Mouse (Mus musculus): ENCODE measurements around the gene Dcdc2b. TPM values are rescaled to one million over a fixed set of nuclear protein-coding genes. Genes with fewer than 3 reads are reported as not detected.

The Dcdc2b gene
- polyA plus RNA-seq, 1 experiment = 11.3 TPM

- TF ChIP-seq POLR2A (IDR thresholded peaks at IDR 0.05; ENCODE audit: extremely low read depth, insufficient read depth, low read length) (no peak), CTCF (IDR thresholded peaks at IDR 0.05; ENCODE audit: extremely low read depth, insufficient read depth, low read length) (peak; percentile 62)
- Histone ChIP-seq H3K4me3 (ENCODE audit: insufficient read depth, low read length) (peak overlapping the region; percentile 35), H3K27ac (ENCODE audit: insufficient read depth, low read length) (no peak overlapping the region), H3K4me1 (ENCODE audit: control insufficient read depth, insufficient read depth, low read length) (no peaks in the 10 kb centered on the region)
Observed at GRCm38 (mm10) chr4:129584884-129585608, 29.0 kb downstream of the Dcdc2b start.

GRCm38 (mm10) chr4:129584370-129584769, 29.7 kb downstream of the Dcdc2b start:
- no peaks in the 10 kb centered on the region for H3K4me1 ChIP-seq (ENCODE audit: control insufficient read depth, insufficient read depth, low read length)
- TF ChIP-seq POLR2A (IDR thresholded peaks at IDR 0.05; ENCODE audit: extremely low read depth, insufficient read depth, low read length) (no peak), CTCF (IDR thresholded peaks at IDR 0.05; ENCODE audit: extremely low read depth, insufficient read depth, low read length) (no peak)
- H3K4me3 ChIP-seq (ENCODE audit: insufficient read depth, low read length) = 0 out of 2 replicates have a peak overlapping the region, but pooled peaks have one; percentile 35
- H3K27ac ChIP-seq (ENCODE audit: insufficient read depth, low read length) = no peak overlapping the region

- no peaks in the 10 kb centered on the region for H3K4me1 ChIP-seq (ENCODE audit: control insufficient read depth, insufficient read depth, low read length)
- no peak for TF ChIP-seq CTCF (IDR thresholded peaks at IDR 0.05; ENCODE audit: extremely low read depth, insufficient read depth, low read length)
- TF ChIP-seq POLR2A (IDR thresholded peaks at IDR 0.05; ENCODE audit: extremely low read depth, insufficient read depth, low read length) = no peak
- H3K4me3 ChIP-seq (ENCODE audit: insufficient read depth, low read length) = no peak overlapping the region
- no peak overlapping the region for H3K27ac ChIP-seq (ENCODE audit: insufficient read depth, low read length)
Observed at GRCm38 (mm10) chr4:129582251-129582650, 31.8 kb downstream of the Dcdc2b start.

GRCm38 (mm10) chr4:129580347-129580746, 33.7 kb downstream of the Dcdc2b start:
- TF ChIP-seq POLR2A (IDR thresholded peaks at IDR 0.05; ENCODE audit: extremely low read depth, insufficient read depth, low read length) (no peak), CTCF (IDR thresholded peaks at IDR 0.05; ENCODE audit: extremely low read depth, insufficient read depth, low read length) (no peak)
- Histone ChIP-seq H3K4me3 (ENCODE audit: insufficient read depth, low read length) (no peak overlapping the region), H3K4me1 (ENCODE audit: control insufficient read depth, insufficient read depth, low read length) (no peaks in the 10 kb centered on the region), H3K27ac (ENCODE audit: insufficient read depth, low read length) (no peak overlapping the region)

GRCm38 (mm10) chr4:129578466-129578865, 35.6 kb downstream of the Dcdc2b start, which contains the start of gene Fam167b:
TSS of gene Fam167b (minus strand) at chr4:129578549.
- no peak within 1 kb of the TSS for H3K27ac ChIP-seq (ENCODE audit: insufficient read depth, low read length)
- no peak for TF ChIP-seq POLR2A (IDR thresholded peaks at IDR 0.05; ENCODE audit: extremely low read depth, insufficient read depth, low read length)
- no peak for TF ChIP-seq CTCF (IDR thresholded peaks at IDR 0.05; ENCODE audit: extremely low read depth, insufficient read depth, low read length)
- no peaks in the 10 kb centered on the region for H3K4me1 ChIP-seq (ENCODE audit: control insufficient read depth, insufficient read depth, low read length)
- H3K4me3 ChIP-seq (ENCODE audit: insufficient read depth, low read length) = no peak within 1 kb of the TSS

- Histone ChIP-seq H3K4me1 (ENCODE audit: control insufficient read depth, insufficient read depth, low read length) (no peaks in the 10 kb centered on the region), H3K27ac (ENCODE audit: insufficient read depth, low read length) (no peak overlapping the region), H3K4me3 (ENCODE audit: insufficient read depth, low read length) (no peak overlapping the region)
- no peak for TF ChIP-seq CTCF (IDR thresholded peaks at IDR 0.05; ENCODE audit: extremely low read depth, insufficient read depth, low read length)
- no peak for TF ChIP-seq POLR2A (IDR thresholded peaks at IDR 0.05; ENCODE audit: extremely low read depth, insufficient read depth, low read length)
Observed at GRCm38 (mm10) chr4:129577688-129578087, 36.4 kb downstream of the Dcdc2b start.

GRCm38 (mm10) chr4:129576863-129577491, 37.1 kb downstream of the Dcdc2b start:
- no peak for TF ChIP-seq POLR2A (IDR thresholded peaks at IDR 0.05; ENCODE audit: extremely low read depth, insufficient read depth, low read length)
- 0 out of 2 replicates have a peak, but pooled peaks have one; percentile 23 for TF ChIP-seq CTCF (IDR thresholded peaks at IDR 0.05; ENCODE audit: extremely low read depth, insufficient read depth, low read length)
- H3K27ac ChIP-seq (ENCODE audit: insufficient read depth, low read length) = no peak overlapping the region

GRCm38 (mm10) chr4:129575171-129575844, 38.7 kb downstream of the Dcdc2b start:
- no peak overlapping the region for H3K27ac ChIP-seq (ENCODE audit: insufficient read depth, low read length)
- no peaks in the 10 kb centered on the region for H3K4me1 ChIP-seq (ENCODE audit: control insufficient read depth, insufficient read depth, low read length)
- H3K4me3 ChIP-seq (ENCODE audit: insufficient read depth, low read length) = no peak overlapping the region
- no peak for TF ChIP-seq CTCF (IDR thresholded peaks at IDR 0.05; ENCODE audit: extremely low read depth, insufficient read depth, low read length)
- no peak for TF ChIP-seq POLR2A (IDR thresholded peaks at IDR 0.05; ENCODE audit: extremely low read depth, insufficient read depth, low read length)

More at GRCm38 (mm10) chr4:129576863-129577491, 37.1 kb downstream of the Dcdc2b start:
- Histone ChIP-seq H3K4me3 (ENCODE audit: insufficient read depth, low read length) (no peak overlapping the region), H3K4me1 (ENCODE audit: control insufficient read depth, insufficient read depth, low read length) (no peaks in the 10 kb centered on the region)

- H3K4me3 ChIP-seq (ENCODE audit: insufficient read depth, low read length) = no peak within 1 kb of the TSS
- TF ChIP-seq CTCF (IDR thresholded peaks at IDR 0.05; ENCODE audit: extremely low read depth, insufficient read depth, low read length) (no peak), POLR2A (IDR thresholded peaks at IDR 0.05; ENCODE audit: extremely low read depth, insufficient read depth, low read length) (no peak)
- no peaks in the 10 kb centered on the region for H3K4me1 ChIP-seq (ENCODE audit: control insufficient read depth, insufficient read depth, low read length)
- H3K27ac ChIP-seq (ENCODE audit: insufficient read depth, low read length) = no peak within 1 kb of the TSS
Observed at GRCm38 (mm10) chr4:129573430-129573829, 40.6 kb downstream of the Dcdc2b start, which contains the start of gene Lck. TSS of gene Lck (minus strand) at chr4:129573641.
